8 mouse cellular contexts compared by ENCODE assay signal in the genomic region with DNA sequence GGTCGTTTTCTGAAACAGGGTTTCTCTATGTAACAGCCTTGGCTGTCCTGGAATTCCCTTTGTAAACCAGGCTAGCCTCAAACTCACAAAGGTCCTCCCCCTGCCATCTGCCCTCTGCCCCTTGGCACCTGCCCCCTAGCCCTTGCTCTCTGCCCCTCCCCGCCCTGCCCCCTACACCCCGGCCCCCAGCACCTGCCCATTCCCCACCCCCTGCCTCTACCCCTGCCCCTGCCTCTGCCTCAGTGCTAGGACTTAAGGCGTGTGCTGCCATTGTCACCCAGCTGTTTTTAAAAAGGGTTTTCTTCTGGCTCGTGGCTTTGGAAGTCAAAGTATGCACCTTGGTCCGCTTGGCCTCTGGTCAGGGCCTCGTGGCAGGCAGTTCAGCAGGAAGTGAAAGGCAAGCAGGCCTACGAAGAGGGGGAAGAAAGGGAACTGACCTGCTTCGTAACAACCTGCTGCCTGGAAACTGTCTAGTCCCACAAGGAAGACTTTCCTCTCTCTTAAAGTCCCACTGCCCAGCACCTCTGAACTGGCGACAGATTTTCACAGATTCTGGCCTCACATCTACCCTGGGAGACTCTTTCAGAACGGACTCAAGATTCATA.
DNase-seq lines count a peak whose midpoint lies in the region; ATAC-seq lines count a peak whose summit lies in the region.

No protein-coding gene starts in this region.

- 9% methylated on average over 11 of the region's 11 CpGs for whole genome bisulfite sequencing in kidney, embryonic 14.5 days
- WGBS in embryonic facial prominence, embryonic 12.5 days: 12% methylated on average over 11 of the region's 11 CpGs
- 11% methylated on average over 11 of the region's 11 CpGs for WGBS in kidney, embryonic 16.5 days
- 10% methylated on average over 11 of the region's 11 CpGs for WGBS in midbrain, embryonic 16.5 days

- no peak for ATAC-seq in kidney, embryonic 14.5 days (ENCODE audit: low FRiP score, low TSS enrichment)
- no peak for ATAC-seq in embryonic facial prominence, embryonic 12.5 days (ENCODE audit: insufficient number of reproducible peaks, insufficient read depth, low FRiP score, low TSS enrichment)
- 0 out of 2 replicates have a peak, but pooled peaks have one; percentile 41 for ATAC-seq in kidney, embryonic 16.5 days (ENCODE audit: low FRiP score, low TSS enrichment)
- no peak for ATAC-seq in midbrain, embryonic 16.5 days
- no peak for ATAC-seq in erythroid progenitor cell, adult 5-6 weeks (replicated peaks; ENCODE audit: low FRiP score, poor library complexity, severe bottlenecking)

- H3K36me3 ChIP-seq in kidney, embryonic 14.5 days (ENCODE audit: control insufficient read depth, insufficient read depth, low read length): no peaks in the 10 kb centered on the region
- H3K36me3 ChIP-seq in embryonic facial prominence, embryonic 12.5 days: no peaks in the 10 kb centered on the region
- no peaks in the 10 kb centered on the region for H3K36me3 ChIP-seq in kidney, embryonic 16.5 days (ENCODE audit: insufficient read depth, low read length)
- no peaks in the 10 kb centered on the region for H3K36me3 ChIP-seq in midbrain, embryonic 16.5 days (ENCODE audit: control insufficient read depth, insufficient read depth, low read length)

- H3K9me3 ChIP-seq in kidney, embryonic 14.5 days (ENCODE audit: control insufficient read depth, low read length): no peaks in the 10 kb centered on the region
- no peaks in the 10 kb centered on the region for H3K9me3 ChIP-seq in embryonic facial prominence, embryonic 12.5 days
- no peaks in the 10 kb centered on the region for H3K9me3 ChIP-seq in kidney, embryonic 16.5 days (ENCODE audit: low read length)
- no peaks in the 10 kb centered on the region for H3K9me3 ChIP-seq in midbrain, embryonic 16.5 days (replicated peaks; ENCODE audit: control insufficient read depth, low read length, poor library complexity, severe bottlenecking)

- no peak overlapping the region; the same call in 1 of the 2 replicates for H3K4me2 ChIP-seq in kidney, embryonic 14.5 days (replicated peaks; ENCODE audit: low read depth, low read length)
- H3K4me2 ChIP-seq in embryonic facial prominence, embryonic 12.5 days (replicated peaks): peak overlapping the region; percentile 20
- H3K4me2 ChIP-seq in kidney, embryonic 16.5 days (replicated peaks; ENCODE audit: low read depth, low read length): 0 out of 2 replicates have a peak overlapping the region, but pooled peaks have one; percentile 43
- peak overlapping the region; percentile 43 for H3K4me2 ChIP-seq in midbrain, embryonic 16.5 days (ENCODE audit: low read length)

- DNase-seq in kidney, adult 11 months: peak; percentile 30
- no peak for DNase-seq in thymus, adult 18-20 months
- DNase-seq in cerebellum, adult 11 months: no peak

- 0 out of 2 replicates have a peak, but pooled peaks cover 13% of the 10 kb centered on the region for H3K4me1 ChIP-seq in kidney, embryonic 14.5 days (ENCODE audit: control insufficient read depth, insufficient read depth, low read length)
- peaks cover 15% of the 10 kb centered on the region; the same call in 1 of the 2 replicates for H3K4me1 ChIP-seq in embryonic facial prominence, embryonic 12.5 days
- peaks cover 27% of the 10 kb centered on the region for H3K4me1 ChIP-seq in kidney, embryonic 16.5 days (ENCODE audit: insufficient read depth, low read length)
- peaks cover 23% of the 10 kb centered on the region for H3K4me1 ChIP-seq in midbrain, embryonic 16.5 days (ENCODE audit: control insufficient read depth, insufficient read depth, low read length)

- no peak overlapping the region for H3K4me3 ChIP-seq in kidney, embryonic 14.5 days (ENCODE audit: low read length)
- no peak overlapping the region for H3K4me3 ChIP-seq in embryonic facial prominence, embryonic 12.5 days
- no peak overlapping the region for H3K4me3 ChIP-seq in kidney, embryonic 16.5 days (ENCODE audit: low read length)
- no peak overlapping the region for H3K4me3 ChIP-seq in midbrain, embryonic 16.5 days (ENCODE audit: low read depth, low read length)

- H3K9ac ChIP-seq in kidney, embryonic 14.5 days (ENCODE audit: low read depth, low read length): no peak overlapping the region
- no peak overlapping the region; the same call in 1 of the 2 replicates for H3K9ac ChIP-seq in embryonic facial prominence, embryonic 12.5 days
- no peak overlapping the region for H3K9ac ChIP-seq in kidney, embryonic 16.5 days (replicated peaks; ENCODE audit: low read length)
- peak overlapping the region; percentile 41 for H3K9ac ChIP-seq in midbrain, embryonic 16.5 days (ENCODE audit: low read depth, low read length)

- H3K27ac ChIP-seq in kidney, embryonic 14.5 days (ENCODE audit: low read depth, low read length): no peak overlapping the region
- no peak overlapping the region for H3K27ac ChIP-seq in embryonic facial prominence, embryonic 12.5 days
- H3K27ac ChIP-seq in kidney, embryonic 16.5 days (ENCODE audit: low read length): no peak overlapping the region
- H3K27ac ChIP-seq in midbrain, embryonic 16.5 days (ENCODE audit: low read length): peak overlapping the region; percentile 67

- H3K27me3 ChIP-seq in kidney, embryonic 14.5 days (ENCODE audit: control insufficient read depth, insufficient read depth, low read length): peaks cover 5% of the 10 kb centered on the region; the same call in 1 of the 2 replicates
- no peaks in the 10 kb centered on the region for H3K27me3 ChIP-seq in embryonic facial prominence, embryonic 12.5 days
- no peaks in the 10 kb centered on the region; the same call in 1 of the 2 replicates for H3K27me3 ChIP-seq in kidney, embryonic 16.5 days (ENCODE audit: insufficient read depth, low read length)
- H3K27me3 ChIP-seq in midbrain, embryonic 16.5 days (ENCODE audit: control insufficient read depth, insufficient read depth, low read depth, low read length): no peaks in the 10 kb centered on the region
